Mouse (Mus musculus) midbrain, embryonic 14.5 days (tissue): Measurements from ENCODE around the gene Cd70. TPM values are rescaled to one million over a fixed set of nuclear protein-coding genes. Genes with fewer than 3 reads are reported as not detected.
A peak's percentile ranks its signal among the peaks of the same experiment; 100 is the strongest.

Source experiments
- ATAC-seq: fragments of 200-750 bp; cut with Nextera tagmentation; 2 replicates; pipeline ENCODE4 v1.8.0; 2017; ENCODE audit warnings: moderate number of reproducible peaks, moderate library complexity; ENCODE audit not compliant: low FRiP score, low TSS enrichment
- DNase-seq: peaks from one replicate; pipeline ENCODE4 v3.0.0-alpha.2; 2015
- H3K27ac ChIP-seq: fragments of 300-500 bp; sonication (generic); replicated peaks from 2 replicates; pipeline ENCODE4 v1.5.1; 2014; ENCODE audit warnings: mild to moderate bottlenecking, low read depth, low read length, moderate library complexity
- H3K27me3 ChIP-seq: fragments of 300-500 bp; sonication (generic); 2 replicates; pipeline ENCODE4 v1.6.1; 2014; ENCODE audit warnings: low read length, control low read depth, mixed read lengths; ENCODE audit not compliant: control insufficient read depth, insufficient read depth
- H3K36me3 ChIP-seq: fragments of 300-500 bp; sonication (generic); 2 replicates; pipeline ENCODE4 v1.6.1; 2014; ENCODE audit warnings: low read length, control low read depth; ENCODE audit not compliant: control insufficient read depth, insufficient read depth
- H3K4me1 ChIP-seq: fragments of 300-500 bp; sonication (generic); 2 replicates; pipeline ENCODE4 v1.6.1; 2014; ENCODE audit warnings: mild to moderate bottlenecking, antibody characterized with exemption, low read length, control low read depth; ENCODE audit not compliant: control insufficient read depth, insufficient read depth
- H3K4me2 ChIP-seq: fragments of 300-500 bp; sonication (generic); 2 replicates; pipeline ENCODE4 v1.6.1; 2014; ENCODE audit warnings: mild to moderate bottlenecking, low read length, moderate library complexity
- H3K4me3 ChIP-seq: fragments of 300-500 bp; sonication (generic); replicated peaks from 2 replicates; pipeline ENCODE4 v1.5.1; 2014; ENCODE audit warnings: low read depth, low read length
- H3K9ac ChIP-seq: fragments of 300-500 bp; sonication (generic); replicated peaks from 2 replicates; pipeline ENCODE4 v1.6.1; 2014; ENCODE audit warnings: mild to moderate bottlenecking, low read length, moderate library complexity
- H3K9me3 ChIP-seq: fragments of 300-500 bp; sonication (generic); 2 replicates; pipeline ENCODE4 v1.6.1; 2016; ENCODE audit warnings: low read length, control low read depth, mixed read lengths; ENCODE audit not compliant: control insufficient read depth
- WGBS: fragments of 180-500 bp; shearing (Covaris S2); extraction: QIAGEN DNeasy Blood & Tissue Kit; methylation state at CpG from one replicate; pipeline ENCODE4 v1.1.7; 2014; 5-methylcytosine and 5-hydroxymethylcytosine counted together
- polyA plus RNA-seq: library from polyadenylated mRNA; unstranded; fragments of >200 nt; fragmentation: Nextera tagmentation; extraction: Ambion mirVana; gene quantifications from 2 replicates; pipeline ENCODE4 v1.2.1, GENCODE M21; 2014

Cd70 gene
- polyA plus RNA-seq, 1 experiment from 2014 or later: 1.1 TPM

- no peak for ATAC-seq
- Histone ChIP-seq H3K9ac (no peak overlapping the region), H3K4me3 (no peak overlapping the region), H3K4me2 (no peak overlapping the region), H3K27ac (no peak overlapping the region), H3K4me1 (no peaks in the 10 kb centered on the region), H3K9me3 (no peaks in the 10 kb centered on the region), H3K27me3 (no peaks in the 10 kb centered on the region), H3K36me3 (no peaks in the 10 kb centered on the region)
- DNase-seq: peak; percentile 17
- 38% methylated on average over 8 of the region's 8 CpGs for WGBS
Measured at GRCm38 (mm10) chr17:57180363-57180762, 30.8 kb upstream of the Cd70 start.

GRCm38 (mm10) chr17:57173351-57173750 lies 23.8 kb upstream of the Cd70 start:
- no peak overlapping the region for H3K27ac ChIP-seq
- no peaks in the 10 kb centered on the region for H3K9me3 ChIP-seq
- WGBS: 77% methylated on average over 4 of the region's 4 CpGs
- H3K36me3 ChIP-seq: no peaks in the 10 kb centered on the region
- no peak overlapping the region for H3K4me2 ChIP-seq
- ATAC-seq (no peak), DNase-seq (no peak)
- H3K4me3 ChIP-seq: no peak overlapping the region
- no peaks in the 10 kb centered on the region for H3K4me1 ChIP-seq
- no peaks in the 10 kb centered on the region for H3K27me3 ChIP-seq
- no peak overlapping the region for H3K9ac ChIP-seq

DNA sequence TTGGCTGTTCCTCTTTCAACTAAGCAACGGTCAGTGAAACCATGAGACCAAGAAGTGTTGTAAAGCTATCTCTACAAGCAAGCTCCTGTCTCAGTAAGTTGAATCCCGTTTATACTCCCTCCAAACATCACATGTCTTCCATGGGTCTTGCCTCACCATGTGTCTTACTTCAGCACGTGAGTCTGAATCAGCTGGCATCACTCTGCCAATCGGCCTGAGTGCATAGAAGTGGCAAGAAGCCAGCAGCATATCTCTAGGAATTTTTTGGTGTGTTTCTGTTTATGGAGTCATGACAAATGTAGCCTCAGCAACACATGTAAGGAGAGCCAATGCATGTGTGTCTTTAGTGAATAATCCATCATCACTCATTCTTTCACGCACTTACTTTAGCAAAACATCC lies 22.8 kb upstream of the Cd70 start:
- Histone ChIP-seq H3K27me3 (no peaks in the 10 kb centered on the region), H3K27ac (no peak overlapping the region), H3K9me3 (no peaks in the 10 kb centered on the region), H3K4me3 (no peak overlapping the region), H3K4me1 (no peaks in the 10 kb centered on the region), H3K36me3 (no peaks in the 10 kb centered on the region), H3K9ac (no peak overlapping the region), H3K4me2 (no peak overlapping the region)
- DNase-seq: no peak
- ATAC-seq: no peak
- WGBS: 82% methylated on average over 5 of the region's 5 CpGs

DNA sequence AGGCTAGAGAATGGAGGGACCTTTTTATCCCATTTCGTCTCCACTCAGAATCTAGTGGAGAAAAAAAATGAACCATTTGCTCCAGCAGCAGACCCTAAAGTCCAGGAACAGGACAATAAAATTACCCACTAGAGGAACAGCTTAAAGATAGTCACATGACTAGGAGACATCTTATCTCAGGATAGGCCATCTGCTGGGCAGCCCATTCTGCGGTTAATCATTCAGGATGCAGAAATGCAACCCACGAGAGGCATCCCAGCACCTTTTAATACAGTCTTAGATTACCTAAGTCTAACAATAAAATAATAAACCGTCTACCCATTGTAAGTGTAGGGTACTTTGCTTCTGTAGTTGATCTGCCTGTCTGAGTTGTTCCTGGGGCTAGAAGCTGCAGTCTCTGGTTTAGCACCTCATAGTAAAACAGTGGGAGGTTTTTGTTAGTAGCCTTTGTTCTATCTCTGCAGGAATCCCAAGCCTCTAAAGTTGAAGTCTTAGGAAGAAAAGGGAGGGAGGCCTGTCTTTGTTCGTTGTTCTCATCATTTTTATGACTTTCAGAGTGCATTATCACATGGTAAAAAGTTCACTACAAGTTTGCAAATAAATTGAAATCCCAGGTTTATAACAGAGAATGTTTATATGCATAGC lies 21.2 kb upstream of the Cd70 start:
- ATAC-seq (no peak), DNase-seq (no peak)
- Histone ChIP-seq H3K4me2 (no peak overlapping the region), H3K9ac (no peak overlapping the region), H3K9me3 (no peaks in the 10 kb centered on the region), H3K4me3 (no peak overlapping the region), H3K4me1 (no peaks in the 10 kb centered on the region), H3K36me3 (no peaks in the 10 kb centered on the region), H3K27ac (no peak overlapping the region), H3K27me3 (no peaks in the 10 kb centered on the region)
- WGBS: 57% methylated on average over 5 of the region's 5 CpGs

DNA sequence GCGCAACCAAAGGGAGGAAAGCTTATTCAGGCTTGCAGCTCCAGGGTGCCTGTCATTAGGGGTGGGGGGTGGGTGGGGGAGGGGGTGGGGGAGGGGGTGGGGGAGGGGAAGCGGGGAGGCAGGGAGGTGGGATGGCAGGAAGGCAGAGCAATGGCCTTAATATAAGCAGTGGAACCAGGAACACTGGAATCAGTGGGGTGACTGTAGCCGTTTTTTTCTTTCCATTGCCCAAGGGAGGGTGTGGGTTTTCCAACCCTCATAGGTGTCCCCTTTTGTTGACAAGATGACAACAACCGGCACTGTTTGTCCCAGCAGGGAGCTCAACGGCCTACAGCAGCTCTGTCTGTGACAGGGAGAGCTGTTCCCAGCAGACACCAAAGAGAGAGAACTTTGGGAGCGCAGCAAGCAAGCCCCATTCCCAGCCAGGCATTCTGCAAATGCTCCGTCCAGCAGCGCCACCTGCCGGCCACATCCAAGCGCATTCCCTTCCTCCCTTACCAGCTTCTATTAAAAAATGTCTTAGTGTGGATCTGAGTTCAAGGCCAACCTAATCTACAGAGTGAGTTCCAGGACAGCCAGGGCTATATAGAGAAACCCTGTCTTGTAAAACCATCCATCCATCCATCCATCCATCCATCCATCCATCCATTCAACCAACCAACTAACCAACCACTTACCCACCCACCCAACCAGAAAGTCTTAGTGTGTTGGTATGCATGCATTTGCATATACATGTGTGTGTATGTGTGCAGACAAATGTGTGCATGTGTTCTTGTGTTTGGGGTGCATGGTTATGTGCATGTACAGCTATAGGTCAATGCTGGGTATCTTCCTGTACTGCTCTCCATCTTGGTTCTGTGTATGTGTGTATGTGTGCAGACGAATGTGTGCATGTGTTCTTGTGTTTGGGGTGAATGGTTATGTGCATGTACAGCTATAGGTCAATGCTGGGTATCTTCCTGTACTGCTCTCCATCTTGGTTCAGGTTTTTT lies 17.5 kb upstream of the Cd70 start:
- no peak overlapping the region for H3K27ac ChIP-seq
- DNase-seq (peak; percentile 92), ATAC-seq (peak; percentile 71)
- H3K4me1 ChIP-seq: no peaks in the 10 kb centered on the region
- 12% methylated on average over 11 of the region's 11 CpGs for WGBS
- no peaks in the 10 kb centered on the region for H3K36me3 ChIP-seq
- no peak overlapping the region for H3K4me3 ChIP-seq
- no peak overlapping the region for H3K9ac ChIP-seq
- H3K27me3 ChIP-seq: no peaks in the 10 kb centered on the region
- no peak overlapping the region for H3K4me2 ChIP-seq
- no peaks in the 10 kb centered on the region for H3K9me3 ChIP-seq

- H3K9me3 ChIP-seq: no peaks in the 10 kb centered on the region
- 78% methylated on average over 4 of the region's 4 CpGs for WGBS
Measured at GRCm38 (mm10) chr17:57153787-57154186, 4.2 kb upstream of the Cd70 start.

GRCm38 (mm10) chr17:57153006-57153405 lies 3.4 kb upstream of the Cd70 start:
- no peak overlapping the region for H3K4me2 ChIP-seq
- H3K4me1 ChIP-seq: no peaks in the 10 kb centered on the region
- ATAC-seq: no peak
- no peak overlapping the region for H3K9ac ChIP-seq
- H3K27me3 ChIP-seq: peaks cover 17% of the 10 kb centered on the region
- H3K9me3 ChIP-seq: no peaks in the 10 kb centered on the region
- H3K36me3 ChIP-seq: no peaks in the 10 kb centered on the region
- WGBS: 47% methylated on average over 6 of the region's 6 CpGs
- no peak overlapping the region for H3K27ac ChIP-seq
- no peak for DNase-seq
- H3K4me3 ChIP-seq: no peak overlapping the region

More at GRCm38 (mm10) chr17:57153787-57154186, 4.2 kb upstream of the Cd70 start:
- no peak overlapping the region for H3K27ac ChIP-seq
- H3K9ac ChIP-seq: no peak overlapping the region
- no peak for ATAC-seq
- DNase-seq: no peak
- H3K27me3 ChIP-seq: peaks cover 9% of the 10 kb centered on the region; the same call in 1 of the 2 replicates
- no peaks in the 10 kb centered on the region for H3K36me3 ChIP-seq
- no peaks in the 10 kb centered on the region for H3K4me1 ChIP-seq
- H3K4me2 ChIP-seq: no peak overlapping the region
- H3K4me3 ChIP-seq: no peak overlapping the region

DNA sequence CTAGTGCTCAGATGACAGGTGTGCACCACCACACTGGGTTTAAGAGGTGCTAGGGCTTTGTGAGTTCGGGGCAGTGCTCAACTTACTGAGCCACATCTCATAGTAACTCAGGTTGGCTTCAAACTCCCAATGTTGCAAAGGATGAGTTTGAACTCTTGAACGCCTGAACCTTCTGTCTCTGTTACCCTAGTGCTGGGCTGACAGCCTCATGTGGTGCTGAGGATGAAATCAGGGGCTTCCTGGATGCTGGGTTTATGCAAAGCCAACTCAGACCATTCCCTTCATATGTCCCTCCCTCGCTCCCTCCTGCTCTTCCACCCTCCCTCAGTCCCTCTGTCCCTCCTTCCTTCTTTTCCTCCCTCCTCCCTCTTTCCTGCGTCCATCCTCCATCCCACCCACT lies 1.2 kb downstream of the Cd70 start:
- no peak for DNase-seq
- H3K36me3 ChIP-seq: no peaks in the 10 kb centered on the region
- 64% methylated on average over 4 of the region's 4 CpGs for WGBS

More for the DNA sequence above, 1.2 kb downstream of the Cd70 start:
- no peak overlapping the region for H3K27ac ChIP-seq
- peaks cover 20% of the 10 kb centered on the region for H3K27me3 ChIP-seq
- no peak for ATAC-seq
- H3K4me2 ChIP-seq: no peak overlapping the region
- H3K9ac ChIP-seq: no peak overlapping the region
- H3K4me3 ChIP-seq: no peak overlapping the region
- H3K4me1 ChIP-seq: no peaks in the 10 kb centered on the region
- H3K9me3 ChIP-seq: no peaks in the 10 kb centered on the region
